Mouse (Mus musculus): ENCODE data around the gene Ptprj. TPM values are rescaled to one million over a fixed set of nuclear protein-coding genes. Genes with fewer than 3 reads are reported as not detected.
A peak's percentile ranks its signal among the peaks of the same experiment; 100 is the strongest.

Gene Ptprj
- polyA plus RNA-seq, 1 experiment from 2014 or later = 2.5 TPM

- no peak overlapping the region for H3K9ac ChIP-seq (ENCODE audit: low read length)
- 94% methylated on average over 5 of the region's 5 CpGs for WGBS
- H3K36me3 ChIP-seq (ENCODE audit: control insufficient read depth, insufficient read depth, low read length) = no peaks in the 10 kb centered on the region
- H3K27ac ChIP-seq (ENCODE audit: low read depth, low read length) = no peak overlapping the region
- H3K27me3 ChIP-seq (ENCODE audit: control insufficient read depth, insufficient read depth, low read length) = no peaks in the 10 kb centered on the region
- ATAC-seq (replicated peaks; ENCODE audit: low FRiP score) (no peak), DNase-seq (ENCODE audit: low spot score) (no peak)
- no peak overlapping the region for H3K4me3 ChIP-seq (ENCODE audit: low read depth, low read length)
- peaks cover under 1% of the 10 kb centered on the region; the same call in 1 of the 2 replicates for H3K4me1 ChIP-seq (replicated peaks; ENCODE audit: control insufficient read depth, insufficient read depth, low read length)
- no peaks in the 10 kb centered on the region for H3K9me3 ChIP-seq (ENCODE audit: control insufficient read depth, low read length)
- H3K4me2 ChIP-seq (ENCODE audit: low read depth, low read length, severe bottlenecking) = no peak overlapping the region
Observed at GRCm38 (mm10) chr2:90532095-90532494, 48.4 kb downstream of the Ptprj start.

GRCm38 (mm10) chr2:90528107-90528506 is 52.3 kb downstream of the Ptprj start:
- Histone ChIP-seq H3K4me3 (ENCODE audit: low read depth, low read length) (no peak overlapping the region), H3K27me3 (ENCODE audit: control insufficient read depth, insufficient read depth, low read length) (no peaks in the 10 kb centered on the region), H3K4me2 (ENCODE audit: low read depth, low read length, severe bottlenecking) (no peak overlapping the region), H3K4me1 (replicated peaks; ENCODE audit: control insufficient read depth, insufficient read depth, low read length) (peaks cover 6% of the 10 kb centered on the region), H3K9ac (ENCODE audit: low read length) (no peak overlapping the region), H3K36me3 (ENCODE audit: control insufficient read depth, insufficient read depth, low read length) (no peaks in the 10 kb centered on the region), H3K27ac (ENCODE audit: low read depth, low read length) (no peak overlapping the region), H3K9me3 (ENCODE audit: control insufficient read depth, low read length) (no peaks in the 10 kb centered on the region)
- ATAC-seq (replicated peaks; ENCODE audit: low FRiP score) (no peak), DNase-seq (ENCODE audit: low spot score) (no peak)
- 89% methylated on average over 5 of the region's 5 CpGs for WGBS

- DNase-seq (ENCODE audit: low spot score) (no peak), ATAC-seq (replicated peaks; ENCODE audit: low FRiP score) (0 out of 2 replicates have a peak, but pooled peaks have one; percentile 7)
- Histone ChIP-seq H3K4me3 (ENCODE audit: low read depth, low read length) (no peak overlapping the region), H3K27me3 (ENCODE audit: control insufficient read depth, insufficient read depth, low read length) (no peaks in the 10 kb centered on the region), H3K36me3 (ENCODE audit: control insufficient read depth, insufficient read depth, low read length) (no peaks in the 10 kb centered on the region), H3K4me2 (ENCODE audit: low read depth, low read length, severe bottlenecking) (peak overlapping the region; percentile 9; the same call in 1 of the 2 replicates), H3K9ac (ENCODE audit: low read length) (no peak overlapping the region), H3K27ac (ENCODE audit: low read depth, low read length) (peak overlapping the region; percentile 0; the same call in 1 of the 2 replicates), H3K9me3 (ENCODE audit: control insufficient read depth, low read length) (no peaks in the 10 kb centered on the region), H3K4me1 (replicated peaks; ENCODE audit: control insufficient read depth, insufficient read depth, low read length) (peaks cover 6% of the 10 kb centered on the region)
- 40% methylated on average over 6 of the region's 6 CpGs for WGBS
Observed at GRCm38 (mm10) chr2:90526971-90527370, 53.5 kb downstream of the Ptprj start.

GRCm38 (mm10) chr2:90526564-90526963 is 53.9 kb downstream of the Ptprj start:
- 40% methylated on average over 6 of the region's 6 CpGs for WGBS
- H3K9ac ChIP-seq (ENCODE audit: low read length) = no peak overlapping the region
- DNase-seq (ENCODE audit: low spot score) (no peak), ATAC-seq (replicated peaks; ENCODE audit: low FRiP score) (peak; percentile 29; the same call in 1 of the 2 replicates)
- no peaks in the 10 kb centered on the region for H3K9me3 ChIP-seq (ENCODE audit: control insufficient read depth, low read length)
- H3K4me2 ChIP-seq (ENCODE audit: low read depth, low read length, severe bottlenecking) = peak overlapping the region; percentile 9; the same call in 1 of the 2 replicates
- H3K27ac ChIP-seq (ENCODE audit: low read depth, low read length) = peak overlapping the region; percentile 0; the same call in 1 of the 2 replicates
- no peak overlapping the region for H3K4me3 ChIP-seq (ENCODE audit: low read depth, low read length)
- peaks cover 6% of the 10 kb centered on the region for H3K4me1 ChIP-seq (replicated peaks; ENCODE audit: control insufficient read depth, insufficient read depth, low read length)
- H3K36me3 ChIP-seq (ENCODE audit: control insufficient read depth, insufficient read depth, low read length) = no peaks in the 10 kb centered on the region
- no peaks in the 10 kb centered on the region for H3K27me3 ChIP-seq (ENCODE audit: control insufficient read depth, insufficient read depth, low read length)

GRCm38 (mm10) chr2:90525807-90526206 is 54.6 kb downstream of the Ptprj start:
- Histone ChIP-seq H3K4me2 (ENCODE audit: low read depth, low read length, severe bottlenecking) (no peak overlapping the region), H3K4me3 (ENCODE audit: low read depth, low read length) (no peak overlapping the region), H3K27ac (ENCODE audit: low read depth, low read length) (no peak overlapping the region), H3K9ac (ENCODE audit: low read length) (no peak overlapping the region), H3K4me1 (replicated peaks; ENCODE audit: control insufficient read depth, insufficient read depth, low read length) (peaks cover 6% of the 10 kb centered on the region), H3K36me3 (ENCODE audit: control insufficient read depth, insufficient read depth, low read length) (no peaks in the 10 kb centered on the region), H3K27me3 (ENCODE audit: control insufficient read depth, insufficient read depth, low read length) (no peaks in the 10 kb centered on the region), H3K9me3 (ENCODE audit: control insufficient read depth, low read length) (no peaks in the 10 kb centered on the region)
- ATAC-seq (replicated peaks; ENCODE audit: low FRiP score) (no peak), DNase-seq (ENCODE audit: low spot score) (no peak)
- WGBS = 88% methylated on average over 14 of the region's 14 CpGs

- Histone ChIP-seq H3K4me2 (ENCODE audit: low read depth, low read length, severe bottlenecking) (no peak overlapping the region), H3K27me3 (ENCODE audit: control insufficient read depth, insufficient read depth, low read length) (no peaks in the 10 kb centered on the region), H3K4me3 (ENCODE audit: low read depth, low read length) (no peak overlapping the region), H3K36me3 (ENCODE audit: control insufficient read depth, insufficient read depth, low read length) (no peaks in the 10 kb centered on the region), H3K27ac (ENCODE audit: low read depth, low read length) (no peak overlapping the region), H3K4me1 (replicated peaks; ENCODE audit: control insufficient read depth, insufficient read depth, low read length) (peaks cover 6% of the 10 kb centered on the region), H3K9me3 (ENCODE audit: control insufficient read depth, low read length) (no peaks in the 10 kb centered on the region), H3K9ac (ENCODE audit: low read length) (no peak overlapping the region)
- no peak for DNase-seq (ENCODE audit: low spot score)
- no peak for ATAC-seq (replicated peaks; ENCODE audit: low FRiP score)
- WGBS = 90% methylated on average over 6 of the region's 6 CpGs
Observed at GRCm38 (mm10) chr2:90522455-90522854, 58.0 kb downstream of the Ptprj start.

GRCm38 (mm10) chr2:90521909-90522308 is 58.5 kb downstream of the Ptprj start:
- H3K9ac ChIP-seq (ENCODE audit: low read length) = no peak overlapping the region

GRCm38 (mm10) chr2:90518296-90518695 is 62.2 kb downstream of the Ptprj start:
- no peak overlapping the region for H3K9ac ChIP-seq (ENCODE audit: low read length)
- no peaks in the 10 kb centered on the region for H3K27me3 ChIP-seq (ENCODE audit: control insufficient read depth, insufficient read depth, low read length)
- WGBS = 93% methylated on average over 6 of the region's 6 CpGs
- H3K4me2 ChIP-seq (ENCODE audit: low read depth, low read length, severe bottlenecking) = no peak overlapping the region
- no peaks in the 10 kb centered on the region for H3K9me3 ChIP-seq (ENCODE audit: control insufficient read depth, low read length)
- no peaks in the 10 kb centered on the region for H3K4me1 ChIP-seq (replicated peaks; ENCODE audit: control insufficient read depth, insufficient read depth, low read length)
- H3K36me3 ChIP-seq (ENCODE audit: control insufficient read depth, insufficient read depth, low read length) = no peaks in the 10 kb centered on the region
- H3K4me3 ChIP-seq (ENCODE audit: low read depth, low read length) = no peak overlapping the region
- ATAC-seq (replicated peaks; ENCODE audit: low FRiP score) = no peak
- DNase-seq (ENCODE audit: low spot score) = no peak
- H3K27ac ChIP-seq (ENCODE audit: low read depth, low read length) = no peak overlapping the region

More at GRCm38 (mm10) chr2:90521909-90522308, 58.5 kb downstream of the Ptprj start:
- no peak overlapping the region for H3K4me3 ChIP-seq (ENCODE audit: low read depth, low read length)
- no peak for ATAC-seq (replicated peaks; ENCODE audit: low FRiP score)
- no peaks in the 10 kb centered on the region for H3K9me3 ChIP-seq (ENCODE audit: control insufficient read depth, low read length)
- H3K4me1 ChIP-seq (replicated peaks; ENCODE audit: control insufficient read depth, insufficient read depth, low read length) = peaks cover 4% of the 10 kb centered on the region
- no peak for DNase-seq (ENCODE audit: low spot score)
- WGBS = 81% methylated on average over 1 of the region's 1 CpGs
- H3K36me3 ChIP-seq (ENCODE audit: control insufficient read depth, insufficient read depth, low read length) = no peaks in the 10 kb centered on the region
- H3K27ac ChIP-seq (ENCODE audit: low read depth, low read length) = no peak overlapping the region
- no peak overlapping the region for H3K4me2 ChIP-seq (ENCODE audit: low read depth, low read length, severe bottlenecking)
- H3K27me3 ChIP-seq (ENCODE audit: control insufficient read depth, insufficient read depth, low read length) = no peaks in the 10 kb centered on the region

- no peaks in the 10 kb centered on the region for H3K36me3 ChIP-seq (ENCODE audit: control insufficient read depth, insufficient read depth, low read length)
- no peaks in the 10 kb centered on the region for H3K9me3 ChIP-seq (ENCODE audit: control insufficient read depth, low read length)
- DNase-seq (ENCODE audit: low spot score) (no peak), ATAC-seq (replicated peaks; ENCODE audit: low FRiP score) (no peak)
- no peak overlapping the region for H3K27ac ChIP-seq (ENCODE audit: low read depth, low read length)
- no peak overlapping the region for H3K9ac ChIP-seq (ENCODE audit: low read length)
- 71% methylated on average over 5 of the region's 5 CpGs for WGBS
- no peak overlapping the region for H3K4me2 ChIP-seq (ENCODE audit: low read depth, low read length, severe bottlenecking)
- H3K4me3 ChIP-seq (ENCODE audit: low read depth, low read length) = no peak overlapping the region
- H3K4me1 ChIP-seq (replicated peaks; ENCODE audit: control insufficient read depth, insufficient read depth, low read length) = no peaks in the 10 kb centered on the region
- no peaks in the 10 kb centered on the region for H3K27me3 ChIP-seq (ENCODE audit: control insufficient read depth, insufficient read depth, low read length)
Observed at GRCm38 (mm10) chr2:90514969-90515368, 65.5 kb downstream of the Ptprj start.

Data from forebrain, embryonic 11.5 days (tissue).